Mouse (Mus musculus): ENCODE results near the gene Aldoart2. TPM values are rescaled to one million over a fixed set of nuclear protein-coding genes. Genes with fewer than 3 reads are reported as not detected.

The Aldoart2 gene
- polyA plus RNA-seq, 1 experiment from 2014 or later, result not detected

DNA sequence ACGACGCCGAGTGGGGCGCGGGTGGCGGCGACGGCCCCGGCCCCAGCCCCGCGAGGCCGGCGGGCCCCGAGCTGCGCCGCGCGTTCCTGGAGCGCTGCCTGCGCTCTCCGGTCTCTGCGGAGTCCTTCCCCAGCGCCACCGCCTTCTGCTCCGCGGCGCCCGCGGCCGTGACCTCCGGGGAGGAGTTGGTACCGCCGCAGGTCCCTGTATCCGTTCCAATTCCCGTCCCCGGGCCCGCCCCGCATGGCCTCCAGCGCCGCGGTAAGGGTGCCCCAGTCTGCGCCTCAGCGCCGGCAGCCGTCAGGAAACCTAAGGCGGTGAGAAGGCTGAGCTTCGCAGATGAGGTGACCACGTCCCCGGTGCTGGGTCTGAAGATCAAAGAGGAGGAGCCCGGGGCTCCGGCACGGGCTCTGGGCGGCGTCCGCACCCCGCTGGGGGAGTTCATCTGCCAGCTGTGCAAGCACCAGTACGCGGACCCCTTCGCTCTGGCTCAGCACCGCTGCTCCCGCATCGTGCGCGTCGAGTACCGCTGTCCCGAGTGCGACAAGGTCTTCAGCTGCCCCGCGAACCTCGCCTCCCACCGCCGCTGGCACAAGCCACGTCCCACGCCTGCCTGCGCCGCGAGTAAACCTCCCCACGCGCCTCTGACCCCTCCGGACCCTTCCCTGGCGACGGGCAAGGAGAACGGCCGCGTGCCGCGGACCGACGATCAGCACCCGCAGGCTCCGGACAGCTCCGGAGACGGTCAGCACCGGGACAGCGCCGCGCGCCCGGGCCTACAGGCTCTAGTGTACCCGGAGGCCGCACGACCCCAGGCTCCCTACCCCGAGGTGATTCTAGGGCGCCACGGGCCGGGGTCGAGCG lies 34.8 kb downstream of the Aldoart2 start:
- peak overlapping the region; percentile 54 for H3K9ac ChIP-seq (ENCODE audit: low read length)
- no peaks in the 10 kb centered on the region; the same call in 1 of the 2 replicates for H3K36me3 ChIP-seq (ENCODE audit: control insufficient read depth, insufficient read depth, low read length)
- peak overlapping the region; percentile 93 for H3K4me2 ChIP-seq (ENCODE audit: low read length)
- no peaks in the 10 kb centered on the region for H3K9me3 ChIP-seq (replicated peaks; ENCODE audit: control insufficient read depth, low read length)
- H3K4me1 ChIP-seq (ENCODE audit: control insufficient read depth, insufficient read depth, low read length), result peaks cover 5% of the 10 kb centered on the region
- peak overlapping the region; percentile 48 for H3K4me3 ChIP-seq (ENCODE audit: low read depth, low read length)
- under 1% methylated on average over 105 of the region's 109 CpGs for WGBS
- H3K27ac ChIP-seq (ENCODE audit: low read depth, low read length), result no peak overlapping the region
- DNase-seq (ENCODE audit: low spot score) (peak; percentile 33), ATAC-seq (peak; percentile 57)
- H3K27me3 ChIP-seq (replicated peaks; ENCODE audit: control insufficient read depth, insufficient read depth, low read length), result peaks cover 46% of the 10 kb centered on the region

DNA sequence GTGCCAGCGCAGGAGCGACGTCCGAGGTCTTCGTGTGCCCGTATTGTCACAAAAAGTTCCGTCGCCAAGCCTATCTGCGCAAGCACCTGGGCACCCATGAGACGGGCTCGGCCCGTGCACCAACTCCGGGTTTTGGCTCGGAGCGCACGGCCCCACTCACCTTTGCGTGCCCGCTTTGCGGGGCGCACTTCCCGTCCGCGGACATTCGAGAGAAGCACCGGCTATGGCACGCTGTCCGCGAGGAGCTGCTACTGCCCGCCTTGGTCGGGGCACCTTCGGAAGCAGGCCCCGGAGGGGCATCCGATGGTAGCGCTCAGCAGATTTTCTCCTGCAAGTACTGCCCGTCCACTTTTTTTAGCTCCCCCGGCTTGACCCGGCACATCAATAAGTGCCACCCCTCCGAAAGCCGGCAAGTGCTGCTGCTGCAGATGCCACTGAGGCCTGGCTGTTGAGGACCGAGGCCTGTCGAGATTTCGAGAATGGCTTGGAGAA lies 35.5 kb downstream of the Aldoart2 start:
- no peak overlapping the region for H3K9ac ChIP-seq (ENCODE audit: low read length)
- ATAC-seq, result no peak; the same call in 1 of the 2 replicates
- WGBS, result 4% methylated on average over 42 of the region's 42 CpGs
- no peaks in the 10 kb centered on the region for H3K9me3 ChIP-seq (replicated peaks; ENCODE audit: control insufficient read depth, low read length)
- DNase-seq (ENCODE audit: low spot score), result no peak
- H3K27ac ChIP-seq (ENCODE audit: low read depth, low read length), result no peak overlapping the region
- H3K4me2 ChIP-seq (ENCODE audit: low read length), result peak overlapping the region; percentile 93
- no peaks in the 10 kb centered on the region; the same call in 1 of the 2 replicates for H3K36me3 ChIP-seq (ENCODE audit: control insufficient read depth, insufficient read depth, low read length)
- H3K27me3 ChIP-seq (replicated peaks; ENCODE audit: control insufficient read depth, insufficient read depth, low read length), result peaks cover 46% of the 10 kb centered on the region
- H3K4me1 ChIP-seq (ENCODE audit: control insufficient read depth, insufficient read depth, low read length), result peaks cover 5% of the 10 kb centered on the region
- H3K4me3 ChIP-seq (ENCODE audit: low read depth, low read length), result peak overlapping the region; percentile 48

DNA sequence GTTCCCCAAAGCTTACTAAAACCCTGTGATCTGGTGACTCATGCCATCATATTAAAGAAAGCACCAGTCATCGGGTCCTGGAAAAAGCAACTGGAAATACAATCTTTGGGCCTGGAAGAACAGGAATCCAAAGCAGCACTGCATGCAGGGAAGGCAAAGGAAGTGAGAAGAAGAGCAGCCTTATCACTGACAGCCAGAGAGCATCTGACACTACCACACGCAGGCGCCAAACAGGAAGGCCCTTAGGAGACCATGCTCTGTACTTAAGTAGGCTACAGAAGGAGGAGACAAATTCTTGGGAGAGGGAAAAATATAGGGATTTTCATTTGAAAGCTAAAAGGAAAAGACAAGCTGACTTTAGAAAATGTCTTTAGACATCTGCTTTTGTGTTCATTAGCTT lies 39.4 kb downstream of the Aldoart2 start:
- H3K4me3 ChIP-seq (ENCODE audit: low read depth, low read length), result no peak overlapping the region
- ATAC-seq, result no peak
- no peaks in the 10 kb centered on the region; the same call in 1 of the 2 replicates for H3K4me1 ChIP-seq (ENCODE audit: control insufficient read depth, insufficient read depth, low read length)
- no peaks in the 10 kb centered on the region; the same call in 1 of the 2 replicates for H3K36me3 ChIP-seq (ENCODE audit: control insufficient read depth, insufficient read depth, low read length)
- 81% methylated on average over 3 of the region's 3 CpGs for WGBS
- no peak overlapping the region for H3K4me2 ChIP-seq (ENCODE audit: low read length)
- H3K27ac ChIP-seq (ENCODE audit: low read depth, low read length), result no peak overlapping the region
- H3K9me3 ChIP-seq (replicated peaks; ENCODE audit: control insufficient read depth, low read length), result no peaks in the 10 kb centered on the region
- no peak overlapping the region for H3K9ac ChIP-seq (ENCODE audit: low read length)
- peaks cover 20% of the 10 kb centered on the region for H3K27me3 ChIP-seq (replicated peaks; ENCODE audit: control insufficient read depth, insufficient read depth, low read length)
- no peak for DNase-seq (ENCODE audit: low spot score)

DNA sequence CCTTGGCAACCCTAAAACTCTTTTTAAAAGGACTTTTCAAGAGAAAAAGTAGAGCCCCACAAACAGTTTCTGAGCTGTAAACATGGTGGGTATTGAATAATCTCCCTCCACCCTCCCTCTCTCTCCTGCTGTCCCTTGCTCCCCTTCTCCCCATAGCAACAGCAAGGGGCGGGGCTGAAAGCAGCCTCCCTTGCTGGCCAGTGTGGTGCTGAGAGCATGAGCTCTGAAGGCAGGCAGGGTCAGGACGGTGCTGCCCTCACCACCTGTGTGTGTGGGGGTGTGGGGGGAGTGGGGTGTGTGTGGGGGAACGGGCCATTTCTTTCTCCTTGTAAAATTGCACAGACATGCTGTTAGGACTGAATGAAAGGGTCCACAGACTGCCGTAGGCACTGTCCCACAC lies 42.9 kb downstream of the Aldoart2 start:
- Histone ChIP-seq H3K4me1 (ENCODE audit: control insufficient read depth, insufficient read depth, low read length) (no peaks in the 10 kb centered on the region), H3K4me3 (ENCODE audit: low read depth, low read length) (no peak overlapping the region), H3K9me3 (replicated peaks; ENCODE audit: control insufficient read depth, low read length) (no peaks in the 10 kb centered on the region), H3K36me3 (ENCODE audit: control insufficient read depth, insufficient read depth, low read length) (no peaks in the 10 kb centered on the region; the same call in 1 of the 2 replicates), H3K27ac (ENCODE audit: low read depth, low read length) (no peak overlapping the region), H3K9ac (ENCODE audit: low read length) (no peak overlapping the region), H3K4me2 (ENCODE audit: low read length) (no peak overlapping the region), H3K27me3 (replicated peaks; ENCODE audit: control insufficient read depth, insufficient read depth, low read length) (no peaks in the 10 kb centered on the region)
- ATAC-seq (no peak; the same call in 1 of the 2 replicates), DNase-seq (ENCODE audit: low spot score) (no peak)
- WGBS, result 15% methylated on average over 4 of the region's 4 CpGs

DNA sequence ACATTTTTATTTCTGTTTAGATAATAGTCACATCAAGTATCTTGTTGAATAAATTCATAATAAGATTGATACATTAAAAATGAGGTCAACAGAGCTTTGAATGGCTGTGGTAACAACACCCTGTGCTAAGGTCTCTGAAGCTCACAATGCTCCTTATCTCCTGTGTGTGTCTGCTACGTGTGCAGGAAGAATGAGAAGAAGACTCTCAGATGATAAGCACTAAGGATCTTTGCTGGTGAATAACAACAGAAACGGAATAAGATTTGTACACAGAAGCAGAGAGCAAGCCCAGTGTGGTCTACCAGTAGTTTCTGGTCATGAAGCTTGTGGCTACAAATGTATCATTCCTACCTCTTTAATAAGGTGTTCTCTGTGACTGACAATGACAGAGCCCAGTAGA lies 45.8 kb downstream of the Aldoart2 start:
- H3K27ac ChIP-seq (ENCODE audit: low read depth, low read length), result no peak overlapping the region
- H3K27me3 ChIP-seq (replicated peaks; ENCODE audit: control insufficient read depth, insufficient read depth, low read length), result no peaks in the 10 kb centered on the region
- no peak overlapping the region for H3K9ac ChIP-seq (ENCODE audit: low read length)
- no peaks in the 10 kb centered on the region for H3K36me3 ChIP-seq (ENCODE audit: control insufficient read depth, insufficient read depth, low read length)
- DNase-seq (ENCODE audit: low spot score) (no peak), ATAC-seq (no peak)
- no peak overlapping the region for H3K4me2 ChIP-seq (ENCODE audit: low read length)
- 80% methylated on average over 2 of the region's 2 CpGs for WGBS
- no peaks in the 10 kb centered on the region for H3K9me3 ChIP-seq (replicated peaks; ENCODE audit: control insufficient read depth, low read length)
- no peak overlapping the region for H3K4me3 ChIP-seq (ENCODE audit: low read depth, low read length)
- H3K4me1 ChIP-seq (ENCODE audit: control insufficient read depth, insufficient read depth, low read length), result no peaks in the 10 kb centered on the region

Other genes with a start within 250 kb of the Aldoart2 start
- 482 and 544 TPM in 2 replicates for gene Psma6, start 181.0 kb upstream of the Aldoart2 start, polyA plus RNA-seq (2014; fragmentation: Nextera tagmentation; extraction: Ambion mirVana)
- gene Nfkbia, start 72.6 kb upstream of the Aldoart2 start, polyA plus RNA-seq (2014; fragmentation: Nextera tagmentation; extraction: Ambion mirVana), result 40.0 and 49.7 TPM in 2 replicates
- gene Insm2, start 34.2 kb downstream of the Aldoart2 start, polyA plus RNA-seq (2014; fragmentation: Nextera tagmentation; extraction: Ambion mirVana), result 1.9 and 2.3 TPM in 2 replicates

All from forebrain, embryonic 14.5 days (tissue).